Mouse (Mus musculus) adrenal gland, postnatal 14 days (tissue): ENCODE data around the gene Gm20388. TPM values are rescaled to one million over a fixed set of nuclear protein-coding genes. Genes with fewer than 3 reads are reported as not detected.

Experiments used
- DNase-seq: peaks from one replicate; pipeline ENCODE4 v3.0.0; 2021; ENCODE audit warnings: mixed read lengths
- total RNA-seq: library from RNA; stranded (reverse); gene quantifications from 2 replicates; pipeline ENCODE4 v1.2.3, GENCODE M21; 2021

Gm20388 gene
- total RNA-seq, 1 experiment from 2014 or later = 17.6 TPM

GRCm38 (mm10) chr8:121207171-121207570 is 1296.5 kb downstream of the Gm20388 start:
- DNase-seq = peak; percentile 55

DNA sequence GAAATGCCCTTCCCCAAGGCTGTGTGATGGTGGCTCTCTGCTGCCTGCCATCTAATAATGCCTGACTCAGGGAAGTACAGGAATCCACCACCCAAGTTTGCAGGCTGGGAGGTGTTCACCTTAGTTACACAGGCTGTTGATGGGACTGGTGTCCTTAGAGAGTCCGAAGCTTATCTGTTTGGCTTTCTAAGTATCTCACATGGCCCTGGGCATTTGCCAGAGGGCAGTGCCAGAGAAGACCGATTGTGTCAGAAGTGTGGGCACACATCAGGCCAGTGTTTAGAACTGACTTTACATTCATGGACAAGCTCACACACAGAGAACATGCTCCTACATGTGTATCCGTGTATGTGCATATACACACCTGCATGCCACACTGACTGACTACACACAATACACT is 1300.0 kb downstream of the Gm20388 start:
- peak; percentile 39 for DNase-seq

GRCm38 (mm10) chr8:121213236-121213635 is 1302.6 kb downstream of the Gm20388 start:
- DNase-seq = peak; percentile 55

GRCm38 (mm10) chr8:121213651-121214050 is 1303.0 kb downstream of the Gm20388 start:
- no peak for DNase-seq

DNA sequence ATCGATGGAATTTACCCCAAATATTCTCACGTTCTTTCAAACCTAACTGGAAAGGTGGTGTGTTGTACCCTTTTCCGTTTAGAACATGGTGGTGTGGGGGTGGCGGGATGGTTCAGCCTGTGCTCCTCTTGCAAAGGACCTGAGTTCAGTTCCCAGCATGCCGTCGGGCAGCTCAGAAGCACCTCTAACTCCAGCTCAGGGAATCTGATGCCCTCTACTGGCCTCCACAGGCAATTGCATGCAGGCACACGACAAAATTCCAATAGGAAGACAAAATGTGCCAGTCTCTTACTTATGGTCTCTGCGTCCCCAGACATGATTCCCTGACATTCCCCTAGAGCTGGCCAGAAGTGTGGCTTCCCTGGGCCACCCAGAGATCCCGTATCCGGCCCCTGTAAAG is 1304.3 kb downstream of the Gm20388 start:
- DNase-seq = no peak

DNA sequence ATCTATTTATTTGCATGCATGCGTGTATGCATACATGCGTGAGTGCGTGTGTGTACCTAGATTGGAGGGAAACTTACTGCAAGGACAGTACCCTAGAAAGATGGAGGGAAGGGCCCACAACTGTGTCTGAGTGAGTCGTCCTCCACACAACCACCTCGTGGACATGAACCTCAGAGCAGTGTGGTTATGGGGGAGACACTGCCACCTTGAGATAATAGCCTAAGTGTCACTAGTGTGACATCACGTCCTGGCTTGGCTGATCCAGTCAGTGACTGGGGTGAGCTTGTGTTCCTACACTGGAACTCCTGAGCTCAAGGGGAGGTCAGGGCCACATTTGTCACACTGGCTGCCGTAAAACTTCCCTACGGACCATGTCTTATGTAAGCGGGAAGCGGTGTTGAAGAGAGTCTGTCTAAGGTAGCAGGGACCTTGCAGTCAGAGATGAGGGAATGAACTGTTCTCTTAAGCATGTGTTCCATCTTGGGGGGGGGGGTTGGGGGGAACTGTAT is 1305.9 kb downstream of the Gm20388 start:
- DNase-seq = no peak

GRCm38 (mm10) chr8:121218486-121218885 is 1307.8 kb downstream of the Gm20388 start:
- no peak for DNase-seq

GRCm38 (mm10) chr8:121220103-121220899 is 1309.7 kb downstream of the Gm20388 start:
- no peak for DNase-seq

DNA sequence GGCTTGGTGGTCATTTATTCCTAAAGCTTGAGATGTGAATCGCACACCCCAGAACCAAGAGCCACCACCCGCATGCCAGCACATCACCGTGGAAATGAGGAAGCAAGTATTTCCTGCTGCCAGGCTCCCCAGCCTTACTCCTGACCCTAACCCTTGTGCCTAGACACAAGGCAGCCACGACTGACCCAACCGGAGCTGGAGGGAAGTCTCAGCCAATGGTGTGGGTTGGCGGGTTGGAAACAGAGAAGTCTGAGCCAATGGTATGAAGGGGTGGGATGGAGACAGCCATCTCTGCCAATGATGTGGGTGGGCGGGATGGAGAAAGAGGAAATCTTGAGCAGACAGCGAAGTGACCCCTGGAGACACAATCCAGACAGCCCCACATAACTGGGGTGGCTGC is 1314.1 kb downstream of the Gm20388 start:
- no peak for DNase-seq

DNA sequence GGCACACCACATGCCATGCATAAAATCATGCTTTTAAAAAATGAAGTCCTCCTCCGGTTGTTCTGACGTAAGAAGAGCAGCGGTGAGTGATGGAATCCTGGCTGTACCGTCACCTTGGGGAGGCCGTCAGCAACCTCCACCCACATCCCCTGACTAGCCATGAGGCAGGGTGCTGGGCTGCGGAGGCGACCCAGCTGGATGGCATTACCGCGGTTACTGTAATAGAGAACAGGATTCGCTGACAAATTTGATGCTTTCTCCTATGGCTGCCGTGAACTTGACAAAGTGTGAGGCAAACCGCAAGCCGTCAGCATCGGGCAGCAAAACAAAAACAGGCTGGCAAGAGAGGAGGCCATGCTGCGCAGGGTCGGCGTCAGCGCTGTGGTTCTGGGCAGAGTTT is 1317.1 kb downstream of the Gm20388 start:
- DNase-seq = no peak

GRCm38 (mm10) chr8:121228892-121229291 is 1318.3 kb downstream of the Gm20388 start:
- peak; percentile 64 for DNase-seq

GRCm38 (mm10) chr8:121229550-121229949 is 1318.9 kb downstream of the Gm20388 start:
- no peak for DNase-seq

GRCm38 (mm10) chr8:121233196-121233595 is 1322.6 kb downstream of the Gm20388 start:
- DNase-seq = no peak

DNA sequence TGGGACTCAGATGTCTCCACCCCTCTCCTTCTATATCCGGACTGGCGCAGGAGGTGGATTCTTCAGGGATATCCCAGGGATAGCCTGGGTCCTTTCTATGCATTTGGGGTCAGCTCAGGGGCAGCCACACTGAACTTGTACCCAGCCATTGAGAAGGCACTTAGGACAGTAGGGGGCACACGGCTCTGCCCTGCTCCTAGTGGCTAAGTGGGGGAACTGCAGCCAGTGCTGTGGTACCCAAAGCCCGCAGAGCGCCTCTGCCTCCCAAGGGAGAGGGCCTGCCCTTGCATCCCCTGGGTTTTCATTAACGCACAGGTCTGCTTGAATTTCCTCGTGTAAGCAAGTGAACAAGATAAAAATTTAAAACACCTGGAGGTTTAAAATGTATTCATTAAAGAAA is 1324.3 kb downstream of the Gm20388 start:
- DNase-seq = no peak

GRCm38 (mm10) chr8:121239640-121240039 is 1329.0 kb downstream of the Gm20388 start:
- no peak for DNase-seq

DNA sequence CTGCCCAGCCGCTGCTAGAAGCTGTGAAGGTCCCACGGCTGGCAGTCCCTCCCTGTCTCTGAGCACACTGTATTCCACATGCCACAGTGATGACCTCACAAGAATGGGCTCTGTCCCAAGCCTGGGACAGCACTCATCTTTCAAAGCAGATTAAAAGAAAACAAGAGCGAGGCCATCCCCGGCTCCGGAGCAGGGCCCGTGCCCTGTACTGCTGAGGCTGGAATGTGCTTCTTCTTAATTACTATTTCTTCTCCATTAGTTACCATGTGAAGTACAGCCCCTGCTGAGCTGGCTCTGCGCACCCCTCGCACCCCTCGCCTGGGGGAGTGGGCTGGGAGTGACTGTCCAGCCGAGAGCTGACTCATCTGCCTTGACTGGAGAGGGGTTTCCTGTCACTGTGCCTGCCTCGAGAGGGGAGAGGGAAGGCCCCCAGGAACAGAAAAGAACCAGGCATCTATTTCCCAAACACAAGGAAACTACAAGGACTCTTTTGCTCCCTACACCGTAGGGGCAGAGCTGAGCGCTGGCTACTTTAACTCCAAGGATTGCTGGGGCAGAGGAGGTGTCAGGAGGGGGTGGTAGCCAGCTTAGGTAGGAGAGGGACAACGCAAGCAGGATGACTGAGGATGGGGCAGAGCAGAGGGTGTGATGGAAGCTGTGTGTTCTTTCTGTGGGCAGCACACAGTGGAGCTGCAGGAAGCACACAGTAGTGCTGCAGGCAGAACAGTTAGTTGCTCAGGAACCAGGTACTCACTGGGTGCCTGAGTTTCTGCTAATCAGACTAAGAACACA is 1331.3 kb downstream of the Gm20388 start:
- peak; percentile 90 for DNase-seq

DNA sequence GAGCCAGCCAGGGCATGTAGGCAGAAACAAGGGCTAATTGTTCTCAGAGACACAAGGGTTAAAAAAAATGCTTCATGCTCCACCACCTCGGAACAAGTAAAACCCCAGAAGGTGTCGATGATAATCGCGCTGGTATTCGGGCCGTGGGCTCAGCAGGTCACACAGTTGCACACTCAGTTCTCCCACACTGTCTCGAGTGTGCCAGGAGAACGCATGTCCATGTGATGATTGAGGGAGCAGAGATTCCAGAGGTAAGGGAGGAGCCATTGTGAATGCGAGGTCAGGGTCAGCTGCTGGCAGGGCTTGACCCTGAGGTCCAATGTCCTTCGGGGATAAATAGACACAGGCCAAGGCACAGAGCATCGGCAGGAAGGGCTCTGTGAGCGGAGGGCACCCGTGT is 1332.0 kb downstream of the Gm20388 start:
- peak; percentile 61 for DNase-seq

DNA sequence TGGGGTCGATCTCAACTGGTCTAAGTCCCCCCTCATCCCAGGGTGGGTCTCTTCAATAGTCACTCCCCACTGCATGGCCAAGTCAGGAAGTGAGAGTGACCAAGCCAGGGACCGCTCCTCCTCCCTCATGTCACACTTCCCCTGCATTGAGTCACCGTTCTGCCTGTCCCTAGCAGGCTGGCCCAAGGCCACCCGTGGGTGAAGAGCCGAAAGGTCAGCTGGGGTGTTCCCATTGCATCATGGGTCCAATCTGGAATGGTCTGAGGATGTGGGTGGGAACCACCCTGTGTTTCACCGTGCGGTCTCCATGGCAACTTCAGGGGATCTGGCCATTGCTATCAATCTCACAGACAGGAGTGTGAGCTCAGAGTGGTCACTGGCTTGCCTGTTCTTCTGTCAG is 1338.2 kb downstream of the Gm20388 start:
- peak; percentile 92 for DNase-seq

- no peak for DNase-seq
These were observed 1338.8 kb downstream of the Gm20388 start for GRCm38 (mm10) chr8:121249433-121249832.

GRCm38 (mm10) chr8:121251089-121251488 is 1340.4 kb downstream of the Gm20388 start:
- DNase-seq = no peak

- peak; percentile 76 for DNase-seq
These were observed 1345.2 kb downstream of the Gm20388 start for GRCm38 (mm10) chr8:121255727-121256265.

- DNase-seq = peak; percentile 77
These were observed 1347.6 kb downstream of the Gm20388 start for GRCm38 (mm10) chr8:121258126-121258792.
